ENCODE assay signal across 23 mouse cellular contexts in the genomic region with DNA sequence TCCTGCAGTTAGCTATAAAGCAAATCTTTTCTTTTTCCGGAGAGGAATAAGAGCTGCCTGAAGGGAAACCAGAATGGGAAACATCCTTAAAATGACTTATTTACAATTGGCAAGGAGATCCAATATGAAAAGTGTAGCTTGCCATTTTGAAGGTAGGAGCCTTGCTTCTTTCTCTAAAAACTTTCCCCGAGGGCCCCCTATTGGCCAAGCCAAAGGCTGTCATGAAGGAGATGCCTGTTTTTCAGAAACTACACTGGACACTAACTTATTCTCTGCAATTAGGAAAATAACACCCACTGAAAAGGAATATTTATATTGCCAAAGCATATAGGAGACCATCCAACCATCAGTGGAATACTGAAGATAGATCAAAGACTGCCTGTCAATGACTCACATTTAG.
DNase-seq lines count a peak whose midpoint lies in the region; ATAC-seq and TF ChIP-seq lines count a peak whose summit lies in the region.
"Had no signal": no experiment of that assay in that cellular context is flagged by ENCODE, and none has a peak within 500 bp of the region (broad histone marks: within the 10 kb centered on the region; RNA-seq: fewer than 3 reads in every experiment).

No protein-coding gene starts in this region.

- no peak overlapping the region for H3K4me3 ChIP-seq in kidney, postnatal 0 days (replicated peaks; ENCODE audit: low read depth, low read length)
- no peak overlapping the region for H3K4me3 ChIP-seq in kidney, embryonic 16.5 days (ENCODE audit: low read length)
- no peak overlapping the region for H3K4me3 ChIP-seq in lung, postnatal 0 days (ENCODE audit: low read depth, low read length)
- no peak overlapping the region for H3K4me3 ChIP-seq in ES-E14 (ENCODE audit: insufficient read depth in 1 of 2, low read depth in 1 of 2, low read length in 2 of 2, poor library complexity in 1 of 2, severe bottlenecking in 1 of 2)
- H3K4me3 ChIP-seq: embryonic facial prominence, embryonic 15.5 days; heart, embryonic 12.5 days; intestine, embryonic 15.5 days; limb, embryonic 12.5 days; liver, embryonic 13.5 days; lung, embryonic 15.5 days; megakaryocyte, embryonic 14.5 days; midbrain, embryonic 15.5 days; neural tube, embryonic 15.5 days had no signal

- ATAC-seq in kidney, postnatal 0 days (replicated peaks; ENCODE audit: low FRiP score, low read depth): no peak
- no peak for ATAC-seq in kidney, embryonic 16.5 days (ENCODE audit: low FRiP score, low TSS enrichment)
- ATAC-seq in lung, postnatal 0 days: no peak
- ATAC-seq: forebrain, embryonic 16.5 days; intestine, embryonic 15.5 days; midbrain, embryonic 15.5 days had no signal

- H3K36me3 ChIP-seq in kidney, postnatal 0 days (ENCODE audit: insufficient read depth, low read length): no peaks in the 10 kb centered on the region
- no peaks in the 10 kb centered on the region for H3K36me3 ChIP-seq in kidney, embryonic 16.5 days (ENCODE audit: insufficient read depth, low read length)
- H3K36me3 ChIP-seq in lung, postnatal 0 days (ENCODE audit: insufficient read depth, low read length): no peaks in the 10 kb centered on the region
- no peaks in the 10 kb centered on the region for H3K36me3 ChIP-seq in ES-E14 (ENCODE audit: control insufficient read depth, insufficient read depth, low read length, poor library complexity, severe bottlenecking)
- H3K36me3 ChIP-seq: embryonic facial prominence, embryonic 15.5 days; G1E; heart, embryonic 12.5 days; intestine, embryonic 15.5 days; limb, embryonic 12.5 days; liver, embryonic 13.5 days; lung, embryonic 15.5 days; midbrain, embryonic 15.5 days; neural tube, embryonic 15.5 days had no signal

- in situ Hi-C loops in ES-E14 (cut with MboI; ENCODE audit: low sequenced_read_pairs in 2 of 2, unreplicated experiment in 2 of 2): no loop called here

- TF ChIP-seq CTCF in kidney, postnatal 0 days (IDR thresholded peaks at IDR 0.05; ENCODE audit: low read depth): peak; percentile 19; the same call in 1 of the 2 replicates
- TF ChIP-seq CTCF in lung, postnatal 0 days (IDR thresholded peaks at IDR 0.05): 0 out of 2 replicates have a peak, but pooled peaks have one; percentile 9

- TF ChIP-seq EP300 in lung, postnatal 0 days (IDR thresholded peaks at IDR 0.05): no peak

- DNase-seq in kidney, postnatal 0 days (ENCODE audit: low spot score): no peak
- no peak for DNase-seq in lung, postnatal 0 days (ENCODE audit: low spot score)
- no peak for DNase-seq in lung, postnatal 4 days
- peak; percentile 20 for DNase-seq in ES-E14 (ENCODE audit: low read depth, low spot score)
- DNase-seq in telencephalon, adult 2 months (ENCODE audit: low read depth, low spot score): peak; percentile 6
- no peak for DNase-seq in MN1 (ENCODE audit: low spot score)
- DNase-seq: adrenal gland, adult 2 months; cerebellum, adult 9-11 months; heart, postnatal 14 days; liver, embryonic 13.5 days; right cerebral cortex, postnatal 4 days had no signal

- no peak overlapping the region for H3K9ac ChIP-seq in kidney, postnatal 0 days (ENCODE audit: low read depth, low read length)
- H3K9ac ChIP-seq in kidney, embryonic 16.5 days (replicated peaks; ENCODE audit: low read length): no peak overlapping the region
- no peak overlapping the region for H3K9ac ChIP-seq in lung, postnatal 0 days (replicated peaks; ENCODE audit: low read depth)
- H3K9ac ChIP-seq in ES-E14 (ENCODE audit: insufficient read depth, low read depth, low read length, poor library complexity, severe bottlenecking): no peak overlapping the region
- H3K9ac ChIP-seq: embryonic facial prominence, embryonic 15.5 days; heart, embryonic 12.5 days; hindbrain, embryonic 14.5 days; intestine, embryonic 15.5 days; limb, embryonic 12.5 days; liver, embryonic 13.5 days; lung, embryonic 15.5 days; midbrain, embryonic 15.5 days; neural tube, embryonic 15.5 days had no signal

- H3K27ac ChIP-seq in kidney, postnatal 0 days: no peak overlapping the region
- no peak overlapping the region for H3K27ac ChIP-seq in kidney, embryonic 16.5 days (ENCODE audit: low read length)
- H3K27ac ChIP-seq in lung, postnatal 0 days (ENCODE audit: low read length): no peak overlapping the region
- H3K27ac ChIP-seq in ES-E14 (ENCODE audit: insufficient read depth, low read depth, low read length, poor library complexity, severe bottlenecking): no peak overlapping the region
- H3K27ac ChIP-seq: embryonic facial prominence, embryonic 15.5 days; hindbrain, embryonic 14.5 days; intestine, embryonic 15.5 days; limb, embryonic 12.5 days; liver, embryonic 13.5 days; lung, embryonic 15.5 days; midbrain, embryonic 15.5 days; neural tube, embryonic 15.5 days had no signal

- H3K4me1 ChIP-seq in kidney, postnatal 0 days (replicated peaks; ENCODE audit: insufficient read depth, low read length): no peaks in the 10 kb centered on the region
- H3K4me1 ChIP-seq in kidney, embryonic 16.5 days (ENCODE audit: insufficient read depth, low read length): no peaks in the 10 kb centered on the region
- H3K4me1 ChIP-seq in lung, postnatal 0 days (ENCODE audit: insufficient read depth, low read depth, low read length): 0 out of 2 replicates have a peak, but pooled peaks cover 2% of the 10 kb centered on the region
- H3K4me1 ChIP-seq in ES-E14 (ENCODE audit: control insufficient read depth in 2 of 2, insufficient read depth in 2 of 2, low read length in 2 of 2, poor library complexity in 1 of 2): no peaks in the 10 kb centered on the region
- H3K4me1 ChIP-seq: embryonic facial prominence, embryonic 15.5 days; intestine, embryonic 15.5 days; limb, embryonic 12.5 days; liver, embryonic 13.5 days; lung, embryonic 15.5 days; megakaryocyte, embryonic 14.5 days; midbrain, embryonic 15.5 days; neural tube, embryonic 15.5 days had no signal

- no peaks in the 10 kb centered on the region for H3K27me3 ChIP-seq in kidney, postnatal 0 days (ENCODE audit: insufficient read depth, low read length)
- no peaks in the 10 kb centered on the region for H3K27me3 ChIP-seq in kidney, embryonic 16.5 days (ENCODE audit: insufficient read depth, low read length)
- no peaks in the 10 kb centered on the region for H3K27me3 ChIP-seq in lung, postnatal 0 days (replicated peaks; ENCODE audit: insufficient read depth, low read length)
- H3K27me3 ChIP-seq: embryonic facial prominence, embryonic 15.5 days; heart, embryonic 12.5 days; intestine, embryonic 15.5 days; limb, embryonic 12.5 days; liver, embryonic 13.5 days; lung, embryonic 15.5 days; megakaryocyte, embryonic 14.5 days; midbrain, embryonic 15.5 days; neural tube, embryonic 15.5 days had no signal

- no peaks in the 10 kb centered on the region for H3K9me3 ChIP-seq in kidney, postnatal 0 days (replicated peaks; ENCODE audit: low read length)
- no peaks in the 10 kb centered on the region for H3K9me3 ChIP-seq in kidney, embryonic 16.5 days (ENCODE audit: low read length)
- H3K9me3 ChIP-seq in lung, postnatal 0 days (ENCODE audit: low read length): no peaks in the 10 kb centered on the region
- H3K9me3 ChIP-seq in ES-E14 (ENCODE audit: control insufficient read depth, insufficient read depth, low read depth, low read length): no peaks in the 10 kb centered on the region
- H3K9me3 ChIP-seq: embryonic facial prominence, embryonic 15.5 days; G1E; heart, embryonic 12.5 days; intestine, embryonic 15.5 days; limb, embryonic 12.5 days; liver, embryonic 13.5 days; lung, embryonic 15.5 days; megakaryocyte, embryonic 14.5 days; midbrain, embryonic 15.5 days; neural tube, embryonic 15.5 days had no signal

- no peak overlapping the region for H3K4me2 ChIP-seq in kidney, postnatal 0 days (ENCODE audit: low read length)
- H3K4me2 ChIP-seq in kidney, embryonic 16.5 days (replicated peaks; ENCODE audit: low read depth, low read length): no peak overlapping the region
- no peak overlapping the region for H3K4me2 ChIP-seq in lung, postnatal 0 days (replicated peaks; ENCODE audit: low read depth, low read length)
- H3K4me2 ChIP-seq: embryonic facial prominence, embryonic 15.5 days; heart, embryonic 12.5 days; hindbrain, embryonic 14.5 days; intestine, embryonic 15.5 days; limb, embryonic 12.5 days; liver, embryonic 13.5 days; lung, embryonic 15.5 days; midbrain, embryonic 15.5 days; neural tube, embryonic 15.5 days had no signal

- 67% methylated on average over 2 of the region's 2 CpGs for WGBS in kidney, postnatal 0 days
- 71% methylated on average over 2 of the region's 2 CpGs for WGBS in kidney, embryonic 16.5 days
- 76% methylated on average over 2 of the region's 2 CpGs for WGBS in lung, postnatal 0 days

TF ChIP-seq in ES-E14, 5 proteins besides CTCF, POLR2A, EP300 and RAD21:
- TF ChIP-seq HCFC1 (IDR thresholded peaks at IDR 0.05; ENCODE audit: borderline replicate concordance, insufficient read depth, low read length): no peak
- TF ChIP-seq ZNF384 (IDR thresholded peaks at IDR 0.05; ENCODE audit: low read depth, low read length): no peak
- TF ChIP-seq ZC3H11A (IDR thresholded peaks at IDR 0.05; ENCODE audit: borderline replicate concordance, low read depth, low read length): no peak
- TF ChIP-seq MAFK (IDR thresholded peaks at IDR 0.05; ENCODE audit: insufficient read depth, low read depth, low read length): no peak
- TF ChIP-seq CHD2 (IDR thresholded peaks at IDR 0.05; ENCODE audit: low read depth, low read length): no peak

Comparison
In these comparisons a context has a peak if more than half of its experiments do, and no peak if none do; other contexts are left out.
1. DNase-seq: peak in ES-E14 (single experiment) and telencephalon, adult 2 months (single experiment); none in kidney, postnatal 0 days (single experiment), lung, postnatal 0 days (single experiment), lung, postnatal 4 days (0 of 2) and MN1 (single experiment).